ENCODE assay signal across 14 mouse cellular contexts in the genomic region with DNA sequence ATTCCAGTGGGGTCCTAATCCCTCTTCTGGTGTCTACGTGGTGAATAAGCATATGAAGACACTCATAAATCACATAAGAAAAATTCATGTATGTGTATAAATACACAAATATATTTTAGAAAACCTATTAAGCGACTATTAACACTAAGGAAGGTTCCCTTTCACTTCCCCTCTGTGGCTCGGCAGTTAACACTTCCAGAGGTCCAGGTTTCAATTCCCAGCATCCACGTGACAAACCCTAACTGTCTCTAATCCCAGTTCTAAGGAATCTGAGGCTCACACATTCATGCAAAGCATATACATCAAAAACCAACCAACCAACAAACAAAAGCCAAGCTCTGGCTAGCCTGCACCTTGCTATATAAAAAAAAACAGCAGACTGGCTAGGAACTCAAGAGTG. TPM values are rescaled to one million over a fixed set of nuclear protein-coding genes. Genes with fewer than 3 reads are reported as not detected.
DNase-seq lines count a peak whose midpoint lies in the region; ATAC-seq and TF ChIP-seq lines count a peak whose summit lies in the region.
"Had no signal": no experiment of that assay in that cellular context is flagged by ENCODE, and none has a peak within 500 bp of the region (broad histone marks: within the 10 kb centered on the region; RNA-seq: fewer than 3 reads in every experiment).

No protein-coding gene starts in this region.

- intact Hi-C loops in heart, adult 2 months (cut with DNase I), result no loop called here

- DNase-seq in heart, adult 2 months, result no peak
- DNase-seq in forebrain, postnatal 0 days, result no peak
- no peak for DNase-seq in limb, embryonic 10.5 days (ENCODE audit: low spot score)
- DNase-seq: thymus, adult 18-20 months had no signal

- H3K9ac ChIP-seq in heart, embryonic 13.5 days, result peak overlapping the region; percentile 2
- no peak overlapping the region for H3K9ac ChIP-seq in heart, adult 2 months (ENCODE audit: low read depth, low read length)
- no peak overlapping the region for H3K9ac ChIP-seq in forebrain, postnatal 0 days
- H3K9ac ChIP-seq: embryonic facial prominence, embryonic 15.5 days had no signal

- TF ChIP-seq EP300 in heart, adult 2 months (IDR thresholded peaks at IDR 0.05; ENCODE audit: insufficient read depth, low read depth, low read length), result no peak

- H3K79me2 ChIP-seq in heart, adult 2 months (replicated peaks; ENCODE audit: control insufficient read depth, insufficient read depth, low read length), result peaks cover 20% of the 10 kb centered on the region
- H3K79me2 ChIP-seq in macrophage (ENCODE audit: inconsistent target), result peaks cover 88% of the 10 kb centered on the region

- no peaks in the 10 kb centered on the region for H3K9me3 ChIP-seq in heart, embryonic 13.5 days
- no peaks in the 10 kb centered on the region for H3K9me3 ChIP-seq in megakaryocyte, embryonic 14.5 days
- no peaks in the 10 kb centered on the region for H3K9me3 ChIP-seq in forebrain, postnatal 0 days (ENCODE audit: low read length)
- no peaks in the 10 kb centered on the region for H3K9me3 ChIP-seq in limb, embryonic 10.5 days (replicated peaks)
- H3K9me3 ChIP-seq: embryonic facial prominence, embryonic 15.5 days had no signal

- 60% methylated on average over 4 of the region's 4 CpGs for WGBS in heart, embryonic 13.5 days
- WGBS in heart, adult 2 months, result 35% methylated on average over 4 of the region's 4 CpGs
- WGBS in forebrain, postnatal 0 days, result 58% methylated on average over 4 of the region's 4 CpGs
- 18% methylated on average over 4 of the region's 4 CpGs for WGBS in macrophage (ENCODE audit: missing documents)
- WGBS in limb, embryonic 10.5 days, result 58% methylated on average over 4 of the region's 4 CpGs

- H3K27me3 ChIP-seq in heart, embryonic 13.5 days (replicated peaks), result no peaks in the 10 kb centered on the region
- no peaks in the 10 kb centered on the region for H3K27me3 ChIP-seq in heart, adult 2 months (ENCODE audit: control insufficient read depth, insufficient read depth, low read length)
- H3K27me3 ChIP-seq in megakaryocyte, embryonic 14.5 days (replicated peaks), result no peaks in the 10 kb centered on the region
- H3K27me3 ChIP-seq in forebrain, postnatal 0 days (ENCODE audit: insufficient read depth, low read length), result no peaks in the 10 kb centered on the region
- no peaks in the 10 kb centered on the region for H3K27me3 ChIP-seq in limb, embryonic 10.5 days (ENCODE audit: low read depth, poor library complexity, severe bottlenecking)
- H3K27me3 ChIP-seq: embryonic facial prominence, embryonic 15.5 days had no signal

- H3K4me1 ChIP-seq in heart, embryonic 13.5 days, result peaks cover 80% of the 10 kb centered on the region
- H3K4me1 ChIP-seq in heart, adult 2 months (ENCODE audit: control insufficient read depth, insufficient read depth, low read length), result peaks cover 13% of the 10 kb centered on the region
- H3K4me1 ChIP-seq in megakaryocyte, embryonic 14.5 days, result peaks cover 77% of the 10 kb centered on the region
- peaks cover 29% of the 10 kb centered on the region for H3K4me1 ChIP-seq in forebrain, postnatal 0 days (ENCODE audit: insufficient read depth)
- H3K4me1 ChIP-seq in limb, embryonic 10.5 days, result peaks cover 28% of the 10 kb centered on the region

- peaks cover 15% of the 10 kb centered on the region for H3K36me3 ChIP-seq in heart, embryonic 13.5 days
- peaks cover 68% of the 10 kb centered on the region for H3K36me3 ChIP-seq in heart, adult 2 months (ENCODE audit: control insufficient read depth, insufficient read depth, low read length)
- H3K36me3 ChIP-seq in megakaryocyte, embryonic 14.5 days (replicated peaks; ENCODE audit: low read length), result peaks cover 30% of the 10 kb centered on the region
- H3K36me3 ChIP-seq in forebrain, postnatal 0 days (ENCODE audit: insufficient read depth), result no peaks in the 10 kb centered on the region
- no peaks in the 10 kb centered on the region for H3K36me3 ChIP-seq in macrophage (ENCODE audit: inconsistent target)
- H3K36me3 ChIP-seq in limb, embryonic 10.5 days, result peaks cover 36% of the 10 kb centered on the region
- H3K36me3 ChIP-seq: embryonic facial prominence, embryonic 15.5 days had no signal

- no peak for TF ChIP-seq CTCF in heart, adult 2 months (IDR thresholded peaks at IDR 0.05)
- TF ChIP-seq CTCF in forebrain, postnatal 0 days (IDR thresholded peaks at IDR 0.05; ENCODE audit: low read depth), result no peak

- no peak overlapping the region for H3K27ac ChIP-seq in heart, embryonic 13.5 days (replicated peaks)
- H3K27ac ChIP-seq in heart, adult 2 months, result no peak overlapping the region
- no peak overlapping the region for H3K27ac ChIP-seq in forebrain, postnatal 0 days (ENCODE audit: low read depth, low read length)
- H3K27ac ChIP-seq in macrophage, result peak overlapping the region; percentile 64
- H3K27ac ChIP-seq in limb, embryonic 10.5 days, result no peak overlapping the region
- H3K27ac ChIP-seq: embryonic facial prominence, embryonic 15.5 days had no signal

- ATAC-seq in heart, embryonic 13.5 days (ENCODE audit: extremely low read depth, insufficient number of reproducible peaks, low FRiP score, low TSS enrichment), result no peak
- no peak for ATAC-seq in megakaryocyte, adult 5-6 weeks (ENCODE audit: poor library complexity, severe bottlenecking)
- no peak for ATAC-seq in forebrain, postnatal 0 days
- ATAC-seq: hindbrain, embryonic 16.5 days had no signal

- peak overlapping the region; percentile 26 for H3K4me2 ChIP-seq in heart, embryonic 13.5 days
- H3K4me2 ChIP-seq in forebrain, postnatal 0 days (ENCODE audit: low read depth), result peak overlapping the region; percentile 2; the same call in 1 of the 2 replicates
- H3K4me2 ChIP-seq: embryonic facial prominence, embryonic 15.5 days had no signal

- TF ChIP-seq POLR2A in heart, adult 2 months (IDR thresholded peaks at IDR 0.05; ENCODE audit: insufficient read depth, low read depth, low read length), result no peak

- no peak overlapping the region for H3K4me3 ChIP-seq in heart, embryonic 13.5 days
- H3K4me3 ChIP-seq in heart, adult 2 months, result no peak overlapping the region
- peak overlapping the region; percentile 46 for H3K4me3 ChIP-seq in megakaryocyte, embryonic 14.5 days (replicated peaks)
- no peak overlapping the region for H3K4me3 ChIP-seq in forebrain, postnatal 0 days (ENCODE audit: low read depth, low read length)
- H3K4me3 ChIP-seq in macrophage (ENCODE audit: inconsistent target), result peak overlapping the region; percentile 7; the same call in 1 of the 2 replicates
- H3K4me3 ChIP-seq in limb, embryonic 10.5 days, result no peak overlapping the region
- H3K4me3 ChIP-seq: embryonic facial prominence, embryonic 15.5 days had no signal

RNA-seq across cellular contexts. Expression of gene Luc7l3, which starts 4.3 kb away (rescaled TPM):
- polyA plus RNA-seq in heart, embryonic 13.5 days (2015; fragmentation: Nextera tagmentation; extraction: Ambion mirVana), result 68.5 and 70.2 TPM in 2 replicates
- total RNA-seq in heart, adult 2 months (2021), result 10 to 100 TPM; 32.1 to 36.0 TPM
- polyA plus RNA-seq in heart, adult 2 months (2012; rRNA removed), result 8.1 and 17.2 TPM in 2 replicates
- polyA plus RNA-seq in megakaryocyte, embryonic 14.5 days (2012; ENCODE audit: insufficient read depth, low replicate concordance), result 2.8 and 22.3 TPM in 2 replicates
- 115 and 130 TPM in 2 replicates for total RNA-seq in megakaryocyte, adult 5-6 weeks (2015)
- total RNA-seq in megakaryocyte, adult 5-6 weeks (2017), result 283 and 293 TPM in 2 replicates
- total RNA-seq in forebrain, postnatal 0 days (2014; rRNA removed), result 88.8 and 108 TPM in 2 replicates
- 76.8 and 87.2 TPM in 2 replicates for polyA plus RNA-seq in forebrain, postnatal 0 days (2015; fragmentation: Nextera tagmentation; extraction: Ambion mirVana)
- total RNA-seq in macrophage (2018; cell fraction: chromatin; rRNA removed), result 100 to 1,000 TPM; 264 to 986 (median 514) TPM
- total RNA-seq in macrophage (2018; cell fraction: cytosol; rRNA removed), result 10 to 100 TPM; 25.9 to 72.8 (median 42.3) TPM
- total RNA-seq in macrophage (2018; cell fraction: nucleus; rRNA removed), result 100 to 1,000 TPM; 133 to 444 (median 250) TPM
- polyA plus RNA-seq in macrophage (2018), result 57.8 to 99.2 TPM (median 95.9 TPM) in 3 replicates
- 89.9 and 107 TPM in 2 replicates for polyA plus RNA-seq in limb, embryonic 10.5 days (2016; fragmentation: Nextera tagmentation; extraction: Ambion mirVana)

RNA-seq across cellular contexts. Expression of gene Ankrd40, which starts 10.3 kb away (rescaled TPM):
- polyA plus RNA-seq in heart, embryonic 13.5 days (2015; fragmentation: Nextera tagmentation; extraction: Ambion mirVana), result 14.6 and 19.5 TPM in 2 replicates
- 100 to 1,000 TPM; 254 to 285 TPM for total RNA-seq in heart, adult 2 months (2021)
- polyA plus RNA-seq in heart, adult 2 months (2012; rRNA removed), result 287 and 346 TPM in 2 replicates
- 32.7 and 40.6 TPM in 2 replicates for polyA plus RNA-seq in megakaryocyte, embryonic 14.5 days (2012; ENCODE audit: insufficient read depth, low replicate concordance)
- total RNA-seq in megakaryocyte, adult 5-6 weeks (2015), result 22.6 and 24.8 TPM in 2 replicates
- total RNA-seq in megakaryocyte, adult 5-6 weeks (2017), result 64.7 and 74.1 TPM in 2 replicates
- 45.5 and 51.8 TPM in 2 replicates for total RNA-seq in forebrain, postnatal 0 days (2014; rRNA removed)
- polyA plus RNA-seq in forebrain, postnatal 0 days (2015; fragmentation: Nextera tagmentation; extraction: Ambion mirVana), result 13.7 and 15.0 TPM in 2 replicates
- total RNA-seq in macrophage (2018; cell fraction: chromatin; rRNA removed), result 10 to 100 TPM; 18.9 to 81.5 (median 44.1) TPM
- total RNA-seq in macrophage (2018; cell fraction: cytosol; rRNA removed), result 10 to 100 TPM; 47.9 to 86.4 (median 61.7) TPM
- 10 to 100 TPM; 26.7 to 81.7 (median 44.8) TPM for total RNA-seq in macrophage (2018; cell fraction: nucleus; rRNA removed)
- polyA plus RNA-seq in macrophage (2018), result 51.9 to 117 TPM (median 63.5 TPM) in 3 replicates
- polyA plus RNA-seq in limb, embryonic 10.5 days (2016; fragmentation: Nextera tagmentation; extraction: Ambion mirVana), result 18.1 and 21.3 TPM in 2 replicates

RNA-seq across cellular contexts. Expression of gene Gm21885, which starts 35.8 kb away (rescaled TPM):
- 0.20 TPM in 1 of 2 replicates, not detected in the other for polyA plus RNA-seq in heart, embryonic 13.5 days (2015; fragmentation: Nextera tagmentation; extraction: Ambion mirVana)
- under 1 TPM; 0.30 to 0.44 TPM for total RNA-seq in heart, adult 2 months (2021)
- polyA plus RNA-seq in heart, adult 2 months (2012; rRNA removed), result not detected in 2 replicates
- polyA plus RNA-seq in megakaryocyte, embryonic 14.5 days (2012; ENCODE audit: insufficient read depth, low replicate concordance), result not detected in 2 replicates
- total RNA-seq in megakaryocyte, adult 5-6 weeks (2015), result not detected in 2 replicates
- total RNA-seq in megakaryocyte, adult 5-6 weeks (2017), result not detected in 2 replicates
- 0.92 TPM in 1 of 2 replicates, not detected in the other for total RNA-seq in forebrain, postnatal 0 days (2014; rRNA removed)
- polyA plus RNA-seq in forebrain, postnatal 0 days (2015; fragmentation: Nextera tagmentation; extraction: Ambion mirVana), result 0.19 TPM in 1 of 2 replicates, not detected in the other
- total RNA-seq in macrophage (2018; cell fraction: chromatin; rRNA removed), result not detected
- not detected for total RNA-seq in macrophage (2018; cell fraction: cytosol; rRNA removed)
- total RNA-seq in macrophage (2018; cell fraction: nucleus; rRNA removed), result not detected
- polyA plus RNA-seq in macrophage (2018), result not detected in 3 replicates
- polyA plus RNA-seq in limb, embryonic 10.5 days (2016; fragmentation: Nextera tagmentation; extraction: Ambion mirVana), result not detected in 2 replicates
- total RNA-seq: left cerebral cortex, adult 18-20 months; megakaryocyte progenitor cell, adult 5-6 weeks had no signal
- polyA plus RNA-seq: brain, embryonic 14.5 days; cerebellum, adult 2 months; embryonic facial prominence, embryonic 15.5 days; hindbrain, embryonic 16.5 days had no signal

Comparison
In these comparisons a context has a peak if more than half of its experiments do, and no peak if none do; other contexts are left out.
1. H3K4me3 ChIP-seq: peak in megakaryocyte, embryonic 14.5 days (single experiment) and macrophage (single experiment); none in heart, embryonic 13.5 days (single experiment), heart, adult 2 months (single experiment), forebrain, postnatal 0 days (single experiment) and limb, embryonic 10.5 days (single experiment).